Mouse (Mus musculus): ENCODE measurements around the gene Fam131a.

GRCm38 (mm10) chr16:20675213-20675612 lies 17.8 kb upstream of the Fam131a start:
- TF ChIP-seq CHD2 (IDR thresholded peaks at IDR 0.05; ENCODE audit: low read depth, low read length) (no peak), MAFK (IDR thresholded peaks at IDR 0.05; ENCODE audit: insufficient read depth, low read depth, low read length) (no peak)
